Mouse (Mus musculus) brain, adult 2 months (tissue): ENCODE measurements around the gene Sun1.

ENCODE experiments used
- DNase-seq: peaks from one replicate; pipeline ENCODE4 v3.0.0; 2011; ENCODE audit warnings: low read depth, low spot score

Sun1 gene

GRCm38 (mm10) chr5:139206525-139206924, 6.1 kb downstream of the Sun1 start:
- no peak for DNase-seq

- no peak for DNase-seq
These were observed 7.7 kb downstream of the Sun1 start for GRCm38 (mm10) chr5:139208183-139208582.

- DNase-seq: peak; percentile 86
These were observed 8.6 kb downstream of the Sun1 start for GRCm38 (mm10) chr5:139208871-139209684.

GRCm38 (mm10) chr5:139209685-139210026, 9.2 kb downstream of the Sun1 start:
- no peak for DNase-seq

- no peak for DNase-seq
These were observed 11.4 kb downstream of the Sun1 start for GRCm38 (mm10) chr5:139211737-139212385.

- DNase-seq: peak; percentile 72
These were observed 13.9 kb downstream of the Sun1 start for GRCm38 (mm10) chr5:139214298-139214697.

- peak; percentile 72 for DNase-seq
These were observed 14.7 kb downstream of the Sun1 start for GRCm38 (mm10) chr5:139215184-139215583.

GRCm38 (mm10) chr5:139216121-139216520, 15.7 kb downstream of the Sun1 start:
- no peak for DNase-seq

GRCm38 (mm10) chr5:139216774-139217173, 16.3 kb downstream of the Sun1 start:
- peak; percentile 66 for DNase-seq

- no peak for DNase-seq
These were observed 19.6 kb downstream of the Sun1 start for GRCm38 (mm10) chr5:139220006-139220515.

- no peak for DNase-seq
These were observed 20.2 kb downstream of the Sun1 start for GRCm38 (mm10) chr5:139220610-139221009.

GRCm38 (mm10) chr5:139223331-139223730, 22.9 kb downstream of the Sun1 start:
- DNase-seq: no peak

- DNase-seq: no peak
These were observed 26.8 kb downstream of the Sun1 start for GRCm38 (mm10) chr5:139227236-139227635.

- no peak for DNase-seq
These were observed 27.2 kb downstream of the Sun1 start for GRCm38 (mm10) chr5:139227645-139228044.

GRCm38 (mm10) chr5:139228318-139228717, 27.9 kb downstream of the Sun1 start:
- no peak for DNase-seq

- DNase-seq: peak; percentile 60
These were observed 29.3 kb downstream of the Sun1 start for GRCm38 (mm10) chr5:139229716-139230115.

- DNase-seq: no peak
These were observed 31.6 kb downstream of the Sun1 start for GRCm38 (mm10) chr5:139232083-139232482.

- DNase-seq: no peak
These were observed 34.0 kb downstream of the Sun1 start for GRCm38 (mm10) chr5:139234423-139234822.

- DNase-seq: no peak
These were observed 37.0 kb downstream of the Sun1 start for GRCm38 (mm10) chr5:139237436-139237835.

- peak; percentile 63 for DNase-seq
These were observed 40.8 kb downstream of the Sun1 start for GRCm38 (mm10) chr5:139241022-139241761.

- DNase-seq: no peak
These were observed 42.9 kb downstream of the Sun1 start for GRCm38 (mm10) chr5:139243384-139243783.

- no peak for DNase-seq
These were observed 47.3 kb downstream of the Sun1 start for GRCm38 (mm10) chr5:139247767-139248166.
